ENCODE assay signal across 8 mouse cellular contexts in genomic region chr5:137305822-137306221, GRCm38 (mm10). TPM values are rescaled to one million over a fixed set of nuclear protein-coding genes. Genes with fewer than 3 reads are reported as not detected.
DNase-seq lines count a peak whose midpoint lies in the region; ATAC-seq and TF ChIP-seq lines count a peak whose summit lies in the region.

No protein-coding gene starts in this region.

- H3K36me3 ChIP-seq in lung, postnatal 0 days (ENCODE audit: insufficient read depth, low read length): peaks cover 28% of the 10 kb centered on the region
- H3K36me3 ChIP-seq in embryonic facial prominence, embryonic 12.5 days: peaks cover 68% of the 10 kb centered on the region
- H3K36me3 ChIP-seq in limb, embryonic 11.5 days (ENCODE audit: control insufficient read depth, insufficient read depth, low read length): peaks cover 41% of the 10 kb centered on the region
- peaks cover 63% of the 10 kb centered on the region for H3K36me3 ChIP-seq in stomach, embryonic 14.5 days (ENCODE audit: control insufficient read depth, insufficient read depth, low read length)

- TF ChIP-seq CTCF in lung, postnatal 0 days (IDR thresholded peaks at IDR 0.05): no peak

- no peaks in the 10 kb centered on the region for H3K27me3 ChIP-seq in lung, postnatal 0 days (replicated peaks; ENCODE audit: insufficient read depth, low read length)
- H3K27me3 ChIP-seq in embryonic facial prominence, embryonic 12.5 days: no peaks in the 10 kb centered on the region
- H3K27me3 ChIP-seq in limb, embryonic 11.5 days (ENCODE audit: control insufficient read depth, insufficient read depth, low read length): no peaks in the 10 kb centered on the region
- no peaks in the 10 kb centered on the region for H3K27me3 ChIP-seq in stomach, embryonic 14.5 days (ENCODE audit: control insufficient read depth, insufficient read depth, low read length)

- no peak for ATAC-seq in lung, postnatal 0 days
- ATAC-seq in embryonic facial prominence, embryonic 12.5 days (ENCODE audit: insufficient number of reproducible peaks, insufficient read depth, low FRiP score, low TSS enrichment): no peak
- no peak for ATAC-seq in limb, embryonic 11.5 days (ENCODE audit: insufficient number of reproducible peaks, low FRiP score, low TSS enrichment, low read depth)
- no peak for ATAC-seq in stomach, embryonic 14.5 days (ENCODE audit: insufficient number of reproducible peaks, insufficient read depth, low FRiP score, low read depth)

- peaks cover 16% of the 10 kb centered on the region; the same call in 1 of the 2 replicates for H3K4me1 ChIP-seq in lung, postnatal 0 days (ENCODE audit: insufficient read depth, low read depth, low read length)
- H3K4me1 ChIP-seq in embryonic facial prominence, embryonic 12.5 days: peaks cover 32% of the 10 kb centered on the region
- H3K4me1 ChIP-seq in limb, embryonic 11.5 days (ENCODE audit: control insufficient read depth, insufficient read depth, low read length): peaks cover 15% of the 10 kb centered on the region
- peaks cover 21% of the 10 kb centered on the region for H3K4me1 ChIP-seq in stomach, embryonic 14.5 days (ENCODE audit: control insufficient read depth, insufficient read depth, low read length)

- 56% methylated on average over 3 of the region's 3 CpGs for WGBS in lung, postnatal 0 days
- 77% methylated on average over 3 of the region's 3 CpGs for WGBS in embryonic facial prominence, embryonic 12.5 days
- 51% methylated on average over 3 of the region's 3 CpGs for WGBS in limb, embryonic 11.5 days
- 41% methylated on average over 3 of the region's 3 CpGs for WGBS in stomach, embryonic 14.5 days

- H3K4me3 ChIP-seq in lung, postnatal 0 days (ENCODE audit: low read depth, low read length): no peak overlapping the region
- peak overlapping the region; percentile 93 for H3K4me3 ChIP-seq in embryonic facial prominence, embryonic 12.5 days
- H3K4me3 ChIP-seq in limb, embryonic 11.5 days (ENCODE audit: low read depth, low read length): peak overlapping the region; percentile 80
- peak overlapping the region; percentile 73; the same call in 1 of the 2 replicates for H3K4me3 ChIP-seq in stomach, embryonic 14.5 days (ENCODE audit: low read depth, low read length)

- H3K9ac ChIP-seq in lung, postnatal 0 days (replicated peaks; ENCODE audit: low read depth): no peak overlapping the region
- H3K9ac ChIP-seq in embryonic facial prominence, embryonic 12.5 days: 0 out of 2 replicates have a peak overlapping the region, but pooled peaks have one; percentile 2
- H3K9ac ChIP-seq in limb, embryonic 11.5 days (ENCODE audit: low read length): no peak overlapping the region
- no peak overlapping the region for H3K9ac ChIP-seq in stomach, embryonic 14.5 days (replicated peaks; ENCODE audit: low read depth, low read length)

- H3K4me2 ChIP-seq in lung, postnatal 0 days (replicated peaks; ENCODE audit: low read depth, low read length): peak overlapping the region; percentile 74
- peak overlapping the region; percentile 75 for H3K4me2 ChIP-seq in embryonic facial prominence, embryonic 12.5 days (replicated peaks)
- peak overlapping the region; percentile 36 for H3K4me2 ChIP-seq in limb, embryonic 11.5 days (ENCODE audit: low read depth, severe bottlenecking)
- H3K4me2 ChIP-seq in stomach, embryonic 14.5 days (replicated peaks; ENCODE audit: low read depth, low read length): peak overlapping the region; percentile 75

- no peak for DNase-seq in lung, postnatal 0 days (ENCODE audit: low spot score)
- no peak for DNase-seq in lung, postnatal 10 days
- DNase-seq in limb, embryonic 11.5 days (ENCODE audit: low spot score): no peak
- no peak for DNase-seq in urinary bladder, postnatal 14 days (ENCODE audit: low spot score)
- no peak for DNase-seq in lung, postnatal 25 days (ENCODE audit: low spot score)
- DNase-seq in thymus, postnatal 14 days: no peak

- no peaks in the 10 kb centered on the region for H3K9me3 ChIP-seq in lung, postnatal 0 days (ENCODE audit: low read length)
- H3K9me3 ChIP-seq in embryonic facial prominence, embryonic 12.5 days: peaks cover 6% of the 10 kb centered on the region; the same call in 1 of the 2 replicates
- H3K9me3 ChIP-seq in limb, embryonic 11.5 days (ENCODE audit: control insufficient read depth, low read length): peaks cover 3% of the 10 kb centered on the region; the same call in 1 of the 2 replicates
- H3K9me3 ChIP-seq in stomach, embryonic 14.5 days (ENCODE audit: control insufficient read depth, low read depth, low read length): no peaks in the 10 kb centered on the region

- no peak for TF ChIP-seq EP300 in lung, postnatal 0 days (IDR thresholded peaks at IDR 0.05)

- H3K27ac ChIP-seq in lung, postnatal 0 days (ENCODE audit: low read length): no peak overlapping the region
- H3K27ac ChIP-seq in embryonic facial prominence, embryonic 12.5 days: no peak overlapping the region
- H3K27ac ChIP-seq in limb, embryonic 11.5 days (replicated peaks; ENCODE audit: low read depth, low read length): no peak overlapping the region
- no peak overlapping the region for H3K27ac ChIP-seq in stomach, embryonic 14.5 days (ENCODE audit: low read length)

RNA-seq across cellular contexts. Expression of gene Srrt, which starts 1.7 kb away (rescaled TPM):
- polyA plus RNA-seq in lung, postnatal 0 days (2015; fragmentation: Nextera tagmentation; extraction: Ambion mirVana): 30.9 and 32.7 TPM in 2 replicates
- 171 and 177 TPM in 2 replicates for polyA plus RNA-seq in embryonic facial prominence, embryonic 12.5 days (2016; fragmentation: Nextera tagmentation; extraction: Ambion mirVana)
- 175 and 177 TPM in 2 replicates for polyA plus RNA-seq in limb, embryonic 11.5 days (2014; fragmentation: Nextera tagmentation; extraction: Ambion mirVana)
- 111 and 120 TPM in 2 replicates for polyA plus RNA-seq in stomach, embryonic 14.5 days (2014; fragmentation: Nextera tagmentation; extraction: Ambion mirVana)

RNA-seq across cellular contexts. Expression of gene Trip6, which starts 8.4 kb away (rescaled TPM):
- 45.8 and 50.1 TPM in 2 replicates for polyA plus RNA-seq in lung, postnatal 0 days (2015; fragmentation: Nextera tagmentation; extraction: Ambion mirVana)
- 87.1 and 93.4 TPM in 2 replicates for polyA plus RNA-seq in embryonic facial prominence, embryonic 12.5 days (2016; fragmentation: Nextera tagmentation; extraction: Ambion mirVana)
- 56.5 and 57.2 TPM in 2 replicates for polyA plus RNA-seq in limb, embryonic 11.5 days (2014; fragmentation: Nextera tagmentation; extraction: Ambion mirVana)
- 75.3 and 76.2 TPM in 2 replicates for polyA plus RNA-seq in stomach, embryonic 14.5 days (2014; fragmentation: Nextera tagmentation; extraction: Ambion mirVana)

RNA-seq across cellular contexts. Expression of gene Ufsp1, which starts 11.4 kb away (rescaled TPM):
- 4.7 and 7.2 TPM in 2 replicates for polyA plus RNA-seq in lung, postnatal 0 days (2015; fragmentation: Nextera tagmentation; extraction: Ambion mirVana)
- 6.7 and 8.2 TPM in 2 replicates for polyA plus RNA-seq in embryonic facial prominence, embryonic 12.5 days (2016; fragmentation: Nextera tagmentation; extraction: Ambion mirVana)
- 7.4 and 7.6 TPM in 2 replicates for polyA plus RNA-seq in limb, embryonic 11.5 days (2014; fragmentation: Nextera tagmentation; extraction: Ambion mirVana)
- polyA plus RNA-seq in stomach, embryonic 14.5 days (2014; fragmentation: Nextera tagmentation; extraction: Ambion mirVana): 8.1 and 8.5 TPM in 2 replicates

RNA-seq across cellular contexts. Expression of gene Ache, which starts 18.5 kb away (rescaled TPM):
- polyA plus RNA-seq in lung, postnatal 0 days (2015; fragmentation: Nextera tagmentation; extraction: Ambion mirVana): 0.92 and 1.2 TPM in 2 replicates
- polyA plus RNA-seq in embryonic facial prominence, embryonic 12.5 days (2016; fragmentation: Nextera tagmentation; extraction: Ambion mirVana): 7.1 and 8.2 TPM in 2 replicates
- 1.3 and 1.7 TPM in 2 replicates for polyA plus RNA-seq in limb, embryonic 11.5 days (2014; fragmentation: Nextera tagmentation; extraction: Ambion mirVana)
- polyA plus RNA-seq in stomach, embryonic 14.5 days (2014; fragmentation: Nextera tagmentation; extraction: Ambion mirVana): 11.9 and 12.1 TPM in 2 replicates

RNA-seq across cellular contexts. Expression of gene Slc12a9, which starts 27.6 kb away (rescaled TPM):
- polyA plus RNA-seq in lung, postnatal 0 days (2015; fragmentation: Nextera tagmentation; extraction: Ambion mirVana): 8.2 TPM in 2 replicates
- 16.0 and 18.8 TPM in 2 replicates for polyA plus RNA-seq in embryonic facial prominence, embryonic 12.5 days (2016; fragmentation: Nextera tagmentation; extraction: Ambion mirVana)
- 4.7 and 6.4 TPM in 2 replicates for polyA plus RNA-seq in limb, embryonic 11.5 days (2014; fragmentation: Nextera tagmentation; extraction: Ambion mirVana)
- 8.0 and 10.1 TPM in 2 replicates for polyA plus RNA-seq in stomach, embryonic 14.5 days (2014; fragmentation: Nextera tagmentation; extraction: Ambion mirVana)
